Mouse (Mus musculus) C2C12 (cell line): ENCODE results near the gene Srsf3.

Experiments
- CTCF ChIP-seq: IDR thresholded peaks from one replicate; pipeline ENCODE4 v1.5.1; 2011; ENCODE audit not compliant: control insufficient read depth, insufficient read depth, insufficient read length
- FOSL1 ChIP-seq: IDR thresholded peaks from one replicate; pipeline ENCODE4 v1.8.0; 2011; ENCODE audit warnings: mild to moderate bottlenecking, low read length; ENCODE audit not compliant: poor library complexity, insufficient read depth, severe bottlenecking
- USF1 ChIP-seq: IDR thresholded peaks from one replicate; pipeline ENCODE4 v1.6.1; 2011; ENCODE audit warnings: low read depth, mild to moderate bottlenecking, control low read depth, moderate library complexity

DNA sequence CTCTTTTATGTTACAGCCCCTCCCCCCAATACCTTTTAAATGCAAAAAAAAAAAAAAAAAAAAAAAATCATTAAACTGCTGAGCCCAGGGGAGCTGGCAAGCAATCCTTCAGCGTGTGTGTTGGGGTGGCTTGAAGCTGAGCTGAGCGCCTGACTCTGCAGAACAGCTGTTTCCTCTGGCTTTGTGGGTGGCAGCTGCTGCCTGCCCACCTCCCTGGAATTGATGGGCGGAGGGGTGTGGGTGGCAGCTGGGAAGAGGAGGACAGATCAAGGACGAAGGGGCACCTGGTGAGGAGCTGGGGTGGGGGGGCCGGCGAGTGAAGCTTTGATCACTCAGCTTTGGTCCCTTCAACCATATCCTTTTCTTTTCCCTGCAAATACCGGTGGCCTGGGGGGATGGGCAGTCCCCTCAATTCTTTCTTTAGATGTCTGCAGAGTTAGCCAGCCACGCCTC is 24.3 kb downstream of the Srsf3 start:
- TF ChIP-seq CTCF: no peak
- no peak for TF ChIP-seq USF1
- no peak for TF ChIP-seq FOSL1
